Mouse (Mus musculus): ENCODE results near the gene Angptl4.
A peak's percentile ranks its signal among the peaks of the same experiment; 100 is the strongest.

- TF ChIP-seq CTCF (IDR thresholded peaks at IDR 0.05; ENCODE audit: low read depth): no peak
- TF ChIP-seq EP300 (IDR thresholded peaks at IDR 0.05; ENCODE audit: low read depth): peak; percentile 82
Measured at GRCm38 (mm10) chr17:33779271-33779966, 2.2 kb downstream of the Angptl4 start.

All from liver, postnatal 0 days (tissue).